In the genomic region with DNA sequence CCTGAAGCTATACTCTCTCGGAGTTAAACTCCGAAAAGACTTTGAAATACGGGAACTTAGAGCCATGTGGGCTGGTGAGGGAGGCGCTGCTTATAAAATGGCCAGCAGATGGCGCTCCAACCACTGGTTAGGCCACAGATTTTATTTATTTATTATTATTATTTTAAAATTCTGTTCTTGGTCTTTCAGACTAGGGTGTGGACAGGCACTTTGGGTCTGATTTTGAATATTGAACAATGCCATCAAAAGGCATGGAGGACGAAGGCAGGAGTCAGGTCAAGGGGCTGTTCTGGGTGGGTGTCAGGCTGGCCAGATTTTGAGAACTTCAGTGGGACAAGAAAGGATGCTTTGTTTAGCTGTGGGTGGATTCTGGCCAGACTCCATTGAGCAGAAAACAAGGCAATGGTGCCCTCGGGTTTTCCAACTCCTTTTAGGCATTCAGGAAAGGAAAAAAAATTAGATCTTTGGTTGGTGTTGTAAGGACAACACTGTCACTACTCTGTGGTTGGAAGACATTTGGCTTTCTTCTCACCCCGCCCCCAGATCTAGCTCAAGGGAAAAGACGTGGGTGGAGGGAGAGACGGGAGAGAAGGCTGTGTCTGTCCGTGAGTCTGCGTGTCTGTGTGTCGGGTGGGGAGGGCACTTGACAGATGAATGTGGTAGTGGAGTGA, we compare ENCODE assay signal across 9 mouse cellular contexts.
DNase-seq lines count a peak whose midpoint lies in the region; ATAC-seq lines count a peak whose summit lies in the region.
"Had no signal": no experiment of that assay in that cellular context is flagged by ENCODE, and none has a peak within 500 bp of the region (broad histone marks: within the 10 kb centered on the region; RNA-seq: fewer than 3 reads in every experiment).

No protein-coding gene starts in this region.

- H3K4me2 ChIP-seq in kidney, embryonic 15.5 days: no peak overlapping the region
- no peak overlapping the region for H3K4me2 ChIP-seq in liver, embryonic 13.5 days
- H3K4me2 ChIP-seq: heart, embryonic 13.5 days had no signal

- peaks cover 16% of the 10 kb centered on the region for H3K4me1 ChIP-seq in kidney, embryonic 15.5 days
- H3K4me1 ChIP-seq in liver, embryonic 13.5 days (replicated peaks): no peaks in the 10 kb centered on the region

- H3K36me3 ChIP-seq in kidney, embryonic 15.5 days: no peaks in the 10 kb centered on the region
- no peaks in the 10 kb centered on the region for H3K36me3 ChIP-seq in liver, embryonic 13.5 days
- H3K36me3 ChIP-seq: heart, embryonic 13.5 days had no signal

- no peak overlapping the region for H3K9ac ChIP-seq in kidney, embryonic 15.5 days
- H3K9ac ChIP-seq in liver, embryonic 13.5 days: no peak overlapping the region
- H3K9ac ChIP-seq: heart, embryonic 13.5 days had no signal

- H3K9me3 ChIP-seq in kidney, embryonic 15.5 days (replicated peaks): no peaks in the 10 kb centered on the region
- H3K9me3 ChIP-seq in liver, embryonic 13.5 days (replicated peaks): no peaks in the 10 kb centered on the region
- H3K9me3 ChIP-seq: heart, embryonic 13.5 days had no signal

- WGBS in kidney, embryonic 15.5 days: 11% methylated on average over 13 of the region's 13 CpGs
- WGBS in liver, embryonic 13.5 days (ENCODE audit: insufficient replicate concordance): 20% methylated on average over 13 of the region's 13 CpGs

- peaks cover 33% of the 10 kb centered on the region for H3K27me3 ChIP-seq in kidney, embryonic 15.5 days
- peaks cover 32% of the 10 kb centered on the region for H3K27me3 ChIP-seq in liver, embryonic 13.5 days

- H3K4me3 ChIP-seq in kidney, embryonic 15.5 days (replicated peaks): no peak overlapping the region
- H3K4me3 ChIP-seq in liver, embryonic 13.5 days (replicated peaks): no peak overlapping the region
- H3K4me3 ChIP-seq: heart, embryonic 13.5 days had no signal

- H3K27ac ChIP-seq in kidney, embryonic 15.5 days: peak overlapping the region; percentile 54; the same call in 1 of the 2 replicates
- H3K27ac ChIP-seq in liver, embryonic 13.5 days: no peak overlapping the region
- H3K27ac ChIP-seq: heart, embryonic 13.5 days had no signal

- 0 out of 2 replicates have a peak, but pooled peaks have one; percentile 30 for ATAC-seq in granulocyte monocyte progenitor cell, adult 5-6 weeks (replicated peaks; ENCODE audit: poor library complexity, severe bottlenecking)
- 0 out of 2 replicates have a peak, but pooled peaks have one; percentile 49 for ATAC-seq in kidney, embryonic 15.5 days (replicated peaks; ENCODE audit: low FRiP score)
- ATAC-seq in liver, embryonic 13.5 days (ENCODE audit: low read depth): no peak

- DNase-seq in 416B (ENCODE audit: low read depth): peak; percentile 51
- DNase-seq in adrenal gland, adult 8-10 months: peak; percentile 75
- DNase-seq in embryo, embryonic 9.5 days (ENCODE audit: extremely low spot score): peak; percentile 74
- DNase-seq in liver, embryonic 13.5 days: peak; percentile 1
- peak; percentile 54 for DNase-seq in ovary, postnatal 10 days (ENCODE audit: low spot score)
- DNase-seq in urinary bladder, adult 2 months (ENCODE audit: low spot score): peak; percentile 44

Comparison
In these comparisons a context has a peak if more than half of its experiments do, and no peak if none do; other contexts are left out.
1. DNase-seq: peak in every context shown above with its lines; median percentile 75 in adrenal gland, adult 8-10 months; 74 in embryo, embryonic 9.5 days; 54 in ovary, postnatal 10 days; 51 in 416B; 44 in urinary bladder, adult 2 months; 1 in liver, embryonic 13.5 days.